Mouse (Mus musculus) lung, postnatal 25 days (tissue): Measurements from ENCODE around the gene Col15a1.

Experiments
- DNase-seq: peaks from one replicate; pipeline ENCODE4 v3.0.0; 2022; ENCODE audit warnings: low spot score

The Col15a1 gene

GRCm38 (mm10) chr4:47207969-47208420, at the start of gene Col15a1:
Gene Col15a1, plus strand, starts transcription at chr4:47208161.
- DNase-seq: no peak

- DNase-seq: no peak
Measured at GRCm38 (mm10) chr4:47161103-47161755, 46.7 kb upstream of the Col15a1 start.

- DNase-seq: no peak
Measured at GRCm38 (mm10) chr4:47161756-47162587, 46.0 kb upstream of the Col15a1 start.

GRCm38 (mm10) chr4:47172314-47172713, 35.6 kb upstream of the Col15a1 start:
- no peak for DNase-seq

GRCm38 (mm10) chr4:47177101-47177500, 30.9 kb upstream of the Col15a1 start:
- DNase-seq: no peak

- DNase-seq: no peak
Measured at GRCm38 (mm10) chr4:47178261-47178961, 29.6 kb upstream of the Col15a1 start.

- no peak for DNase-seq
Measured at GRCm38 (mm10) chr4:47179535-47179934, 28.4 kb upstream of the Col15a1 start.

GRCm38 (mm10) chr4:47184058-47184661, 23.8 kb upstream of the Col15a1 start:
- no peak for DNase-seq

GRCm38 (mm10) chr4:47186514-47186913, 21.4 kb upstream of the Col15a1 start:
- no peak for DNase-seq

GRCm38 (mm10) chr4:47196173-47196572, 11.8 kb upstream of the Col15a1 start:
- DNase-seq: no peak

GRCm38 (mm10) chr4:47203643-47204042, 4.3 kb upstream of the Col15a1 start:
- DNase-seq: no peak

- no peak for DNase-seq
Measured at GRCm38 (mm10) chr4:47205846-47206245, 2.1 kb upstream of the Col15a1 start.

GRCm38 (mm10) chr4:47208421-47208991, 545 bp downstream of the Col15a1 start:
- no peak for DNase-seq

- DNase-seq: no peak
Measured at GRCm38 (mm10) chr4:47209466-47209865, 1.5 kb downstream of the Col15a1 start.

- DNase-seq: no peak
Measured at GRCm38 (mm10) chr4:47218828-47219227, 10.9 kb downstream of the Col15a1 start.

- no peak for DNase-seq
Measured at GRCm38 (mm10) chr4:47219393-47219792, 11.4 kb downstream of the Col15a1 start.

- DNase-seq: no peak
Measured at GRCm38 (mm10) chr4:47220544-47220943, 12.6 kb downstream of the Col15a1 start.

GRCm38 (mm10) chr4:47222146-47222545, 14.2 kb downstream of the Col15a1 start:
- no peak for DNase-seq

- no peak for DNase-seq
Measured at GRCm38 (mm10) chr4:47225920-47226319, 18.0 kb downstream of the Col15a1 start.

- no peak for DNase-seq
Measured at GRCm38 (mm10) chr4:47227101-47227500, 19.1 kb downstream of the Col15a1 start.

GRCm38 (mm10) chr4:47227756-47228155, 19.8 kb downstream of the Col15a1 start:
- peak; percentile 35 for DNase-seq

GRCm38 (mm10) chr4:47228945-47229344, 21.0 kb downstream of the Col15a1 start:
- no peak for DNase-seq
